Mouse (Mus musculus): ENCODE results near the gene Gsk3b. TPM values are rescaled to one million over a fixed set of nuclear protein-coding genes. Genes with fewer than 3 reads are reported as not detected.
"Not testable (repeated sequence)": the region's sequence is repeated elsewhere in the genome, so short reads cannot be mapped to it uniquely, and the experiment has no call there.

Gsk3b gene
- 41.8 and 42.3 TPM in 2 replicates for polyA plus RNA-seq (2015; fragmentation: Nextera tagmentation; extraction: Ambion mirVana)

DNA sequence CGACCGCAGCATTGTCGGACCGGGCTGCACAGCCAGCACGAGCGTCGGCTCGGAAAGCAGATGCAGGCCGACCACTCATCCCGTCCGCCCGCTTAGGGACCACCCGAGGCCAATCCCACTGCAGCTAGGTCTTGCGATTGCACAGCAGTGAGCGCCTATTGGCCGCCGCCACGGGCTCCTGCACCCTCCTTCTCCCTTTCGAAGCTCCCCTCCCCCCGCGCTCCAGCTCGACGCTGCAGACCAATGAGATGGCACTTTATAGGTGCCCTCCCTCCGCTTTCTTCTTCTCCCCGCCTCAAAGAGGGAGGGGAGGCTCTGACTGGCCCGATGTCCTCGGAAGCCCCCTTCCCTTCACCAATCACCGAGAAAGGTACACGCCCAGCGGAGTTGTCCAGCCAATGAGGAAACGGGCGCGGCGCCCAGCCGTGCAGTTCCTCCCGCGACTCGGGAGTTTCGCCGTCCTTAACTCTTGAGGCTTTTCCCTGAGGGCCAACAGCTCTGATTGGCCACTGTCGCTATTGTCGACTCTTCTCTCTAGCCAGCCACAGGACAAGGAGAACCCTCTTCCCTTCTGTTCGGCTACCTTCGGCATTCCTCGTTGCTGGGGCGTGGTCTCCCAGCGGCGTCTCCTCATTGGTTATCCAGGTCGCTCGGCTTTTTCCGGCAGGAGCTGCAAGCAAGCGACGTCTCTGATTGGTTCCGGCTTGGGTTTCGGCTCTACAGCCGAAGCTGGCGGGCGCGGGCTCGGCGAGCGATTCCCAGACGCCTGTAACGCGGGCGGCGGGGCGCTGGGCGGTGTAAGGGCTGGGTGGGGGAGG, at the start of gene Gsk3b:
Gsk3b (plus strand) TSS at position 373 of the 818 bp plus-strand sequence.
- Histone ChIP-seq H3K27me3 (ENCODE audit: control insufficient read depth, insufficient read depth, low read length) (no peaks in the 10 kb centered on the region), H3K4me2 (ENCODE audit: low read depth, low read length) (peak within 1 kb of the TSS; percentile 82), H3K9me3 (replicated peaks; ENCODE audit: control insufficient read depth, low read length) (no peaks in the 10 kb centered on the region), H3K36me3 (ENCODE audit: control insufficient read depth, insufficient read depth, low read length) (no peaks in the 10 kb centered on the region), H3K4me1 (ENCODE audit: control insufficient read depth, insufficient read depth, low read length) (peaks cover 20% of the 10 kb centered on the region), H3K9ac (ENCODE audit: low read length) (peak within 1 kb of the TSS; percentile 96), H3K4me3 (replicated peaks; ENCODE audit: low read length) (peak within 1 kb of the TSS; percentile 84), H3K27ac (ENCODE audit: low read length) (peak within 1 kb of the TSS; percentile 100)
- WGBS, result under 1% methylated on average over 68 of the region's 69 CpGs
- peak; percentile 94 for ATAC-seq (ENCODE audit: insufficient read depth, low FRiP score)

DNA sequence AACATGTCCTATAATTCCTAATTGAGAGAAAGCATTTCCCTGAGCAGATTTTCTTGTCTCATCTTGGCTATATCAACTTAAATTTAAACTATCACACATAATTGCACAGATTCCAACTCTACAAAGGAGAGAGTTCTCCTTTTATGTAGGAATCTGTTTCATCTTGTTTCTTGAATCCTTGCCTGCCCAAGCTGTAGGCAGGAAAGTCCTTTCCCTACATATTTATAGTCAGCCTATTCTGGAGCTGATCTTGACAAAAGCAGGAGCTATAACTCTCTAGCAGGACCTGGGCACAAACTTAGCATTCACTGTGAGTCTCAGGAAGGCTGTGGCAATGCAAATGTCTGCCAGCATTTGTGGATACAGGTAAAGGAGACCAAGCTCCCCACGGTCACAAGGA, 46.6 kb upstream of the Gsk3b start:
- no peak overlapping the region for H3K4me3 ChIP-seq (replicated peaks; ENCODE audit: low read length)
- H3K27me3 ChIP-seq (ENCODE audit: control insufficient read depth, insufficient read depth, low read length), result no peaks in the 10 kb centered on the region
- H3K4me1 ChIP-seq (ENCODE audit: control insufficient read depth, insufficient read depth, low read length), result no peaks in the 10 kb centered on the region
- H3K36me3 ChIP-seq (ENCODE audit: control insufficient read depth, insufficient read depth, low read length), result no peaks in the 10 kb centered on the region
- H3K4me2 ChIP-seq (ENCODE audit: low read depth, low read length), result no peak overlapping the region
- no peaks in the 10 kb centered on the region for H3K9me3 ChIP-seq (replicated peaks; ENCODE audit: control insufficient read depth, low read length)
- ATAC-seq (ENCODE audit: insufficient read depth, low FRiP score), result no peak
- no peak overlapping the region for H3K27ac ChIP-seq (ENCODE audit: low read length)
- H3K9ac ChIP-seq (ENCODE audit: low read length), result no peak overlapping the region
- WGBS, result 88% methylated on average over 1 of the region's 1 CpGs

DNA sequence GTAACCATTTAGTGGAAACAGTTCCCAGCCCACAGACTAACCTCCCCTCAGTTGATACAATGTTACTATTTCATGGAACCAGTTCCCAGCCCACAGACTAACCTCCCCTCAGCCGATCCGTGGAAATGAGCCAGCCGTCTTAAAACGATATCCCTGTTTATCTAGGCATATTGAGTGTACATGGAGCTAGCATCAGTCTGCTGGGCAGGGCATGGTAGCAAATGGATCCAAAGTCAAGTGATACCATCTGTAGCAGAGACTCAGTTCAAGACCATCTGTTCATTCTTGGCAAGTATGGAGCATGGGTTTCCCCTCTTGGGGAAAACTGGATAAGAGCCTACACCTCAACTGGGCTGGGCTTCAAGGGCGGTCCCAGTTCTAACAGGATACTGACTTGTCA, 44.2 kb upstream of the Gsk3b start:
- no peaks in the 10 kb centered on the region for H3K27me3 ChIP-seq (ENCODE audit: control insufficient read depth, insufficient read depth, low read length)
- WGBS, result 75% methylated on average over 5 of the region's 5 CpGs
- H3K36me3 ChIP-seq (ENCODE audit: control insufficient read depth, insufficient read depth, low read length), result no peaks in the 10 kb centered on the region
- no peaks in the 10 kb centered on the region for H3K9me3 ChIP-seq (replicated peaks; ENCODE audit: control insufficient read depth, low read length)
- H3K4me3 ChIP-seq (replicated peaks; ENCODE audit: low read length), result no peak overlapping the region
- H3K9ac ChIP-seq (ENCODE audit: low read length), result no peak overlapping the region
- no peak overlapping the region for H3K4me2 ChIP-seq (ENCODE audit: low read depth, low read length)
- no peak for ATAC-seq (ENCODE audit: insufficient read depth, low FRiP score)
- H3K4me1 ChIP-seq (ENCODE audit: control insufficient read depth, insufficient read depth, low read length), result peaks cover 9% of the 10 kb centered on the region
- H3K27ac ChIP-seq (ENCODE audit: low read length), result no peak overlapping the region

DNA sequence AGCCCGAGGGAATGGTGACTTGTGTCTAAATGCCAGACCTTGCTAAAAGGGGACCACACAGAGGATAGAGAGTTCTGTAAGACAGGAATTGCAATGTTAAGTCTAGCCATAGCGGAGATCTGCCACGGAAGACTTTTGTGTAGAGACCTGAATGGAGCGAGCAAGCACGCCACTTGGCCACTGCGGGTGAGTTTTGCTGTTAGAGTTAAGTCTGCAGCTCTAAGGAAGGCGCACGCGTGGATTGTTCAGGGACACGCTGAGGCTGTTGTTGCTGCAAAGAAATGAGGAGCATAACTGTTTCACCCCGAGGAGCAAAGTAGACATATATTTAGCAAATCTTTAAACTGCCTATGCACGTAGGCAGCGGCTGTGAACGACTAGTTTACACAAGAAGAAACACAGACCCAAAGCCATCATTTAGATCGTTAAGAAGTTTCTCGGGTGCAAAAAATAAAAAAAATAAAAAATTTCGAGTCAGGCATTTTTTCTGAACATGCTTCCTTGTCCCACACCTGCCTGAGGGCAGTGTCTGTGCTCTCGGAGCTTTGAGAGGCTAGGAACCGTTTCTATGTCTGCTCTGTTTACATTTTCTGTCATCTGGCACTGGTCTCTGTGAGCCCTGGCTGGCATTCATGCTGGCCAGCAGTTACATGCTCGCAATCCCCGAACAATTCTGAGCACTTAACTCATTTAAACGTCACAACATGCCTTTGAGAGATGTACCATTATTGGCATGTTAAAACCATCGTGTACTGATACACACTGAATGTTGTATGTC, 40.8 kb upstream of the Gsk3b start:
- Histone ChIP-seq H3K27me3 (ENCODE audit: control insufficient read depth, insufficient read depth, low read length) (no peaks in the 10 kb centered on the region), H3K4me2 (ENCODE audit: low read depth, low read length) (peak overlapping the region; percentile 51), H3K27ac (ENCODE audit: low read length) (no peak overlapping the region), H3K4me1 (ENCODE audit: control insufficient read depth, insufficient read depth, low read length) (peaks cover 9% of the 10 kb centered on the region), H3K9ac (ENCODE audit: low read length) (peak overlapping the region; percentile 31), H3K9me3 (replicated peaks; ENCODE audit: control insufficient read depth, low read length) (no peaks in the 10 kb centered on the region), H3K4me3 (replicated peaks; ENCODE audit: low read length) (peak overlapping the region; percentile 22), H3K36me3 (ENCODE audit: control insufficient read depth, insufficient read depth, low read length) (no peaks in the 10 kb centered on the region)
- 36% methylated on average over 23 of the region's 23 CpGs for WGBS
- no peak for ATAC-seq (ENCODE audit: insufficient read depth, low FRiP score)

DNA sequence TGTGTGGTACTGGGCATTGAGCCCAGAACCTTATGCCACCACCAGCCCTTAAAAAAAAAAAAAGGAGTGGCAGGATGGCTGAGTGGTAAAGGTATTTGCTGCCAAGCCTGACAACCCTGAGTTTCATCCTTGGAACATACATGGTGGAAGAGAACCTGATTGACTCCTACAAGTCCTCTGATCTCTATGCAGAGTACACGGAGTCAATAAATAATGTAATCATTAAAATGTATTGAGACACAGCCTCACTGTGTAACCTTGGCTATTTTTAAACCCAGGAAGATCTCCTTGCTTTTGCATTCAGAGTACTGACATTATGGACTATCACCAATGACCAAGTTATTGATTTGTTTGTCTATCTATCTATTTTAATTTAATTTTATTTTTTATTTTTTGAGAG, 30.9 kb upstream of the Gsk3b start:
- H3K9me3 ChIP-seq (replicated peaks; ENCODE audit: control insufficient read depth, low read length), result no peaks in the 10 kb centered on the region
- H3K4me3 ChIP-seq (replicated peaks; ENCODE audit: low read length), result no peak overlapping the region
- no peak overlapping the region for H3K4me2 ChIP-seq (ENCODE audit: low read depth, low read length)
- no peaks in the 10 kb centered on the region for H3K36me3 ChIP-seq (ENCODE audit: control insufficient read depth, insufficient read depth, low read length)
- no peak for ATAC-seq (ENCODE audit: insufficient read depth, low FRiP score)
- no peaks in the 10 kb centered on the region for H3K4me1 ChIP-seq (ENCODE audit: control insufficient read depth, insufficient read depth, low read length)
- WGBS, result 89% methylated on average over 1 of the region's 1 CpGs
- no peak overlapping the region for H3K27ac ChIP-seq (ENCODE audit: low read length)
- H3K27me3 ChIP-seq (ENCODE audit: control insufficient read depth, insufficient read depth, low read length), result no peaks in the 10 kb centered on the region
- H3K9ac ChIP-seq (ENCODE audit: low read length), result no peak overlapping the region

DNA sequence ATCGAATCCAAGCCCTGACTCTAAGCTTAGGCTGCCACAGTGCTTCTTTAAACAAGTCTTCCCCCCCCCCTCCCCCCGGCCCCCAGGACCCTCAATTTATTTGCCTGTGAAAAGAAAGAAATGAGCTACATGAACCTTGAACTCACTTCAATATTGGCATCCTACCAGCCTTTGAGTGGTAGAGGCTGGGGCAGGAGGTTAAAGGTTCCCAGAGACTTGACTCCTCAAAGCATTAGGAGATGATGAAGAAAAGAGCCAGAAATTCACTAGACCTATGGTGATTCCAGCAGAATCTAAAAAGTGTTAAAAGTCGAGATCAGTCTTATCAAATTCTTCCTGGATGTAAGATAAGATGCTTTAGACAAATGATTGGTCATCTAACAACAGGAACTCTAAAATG, 30.0 kb upstream of the Gsk3b start:
- no peak overlapping the region for H3K4me2 ChIP-seq (ENCODE audit: low read depth, low read length)
- H3K27me3 ChIP-seq (ENCODE audit: control insufficient read depth, insufficient read depth, low read length), result no peaks in the 10 kb centered on the region
- H3K27ac ChIP-seq (ENCODE audit: low read length), result no peak overlapping the region
- H3K36me3 ChIP-seq (ENCODE audit: control insufficient read depth, insufficient read depth, low read length), result no peaks in the 10 kb centered on the region
- WGBS, result 71% methylated on average over 3 of the region's 3 CpGs
- H3K4me3 ChIP-seq (replicated peaks; ENCODE audit: low read length), result no peak overlapping the region
- no peak for ATAC-seq (ENCODE audit: insufficient read depth, low FRiP score)
- H3K9me3 ChIP-seq (replicated peaks; ENCODE audit: control insufficient read depth, low read length), result no peaks in the 10 kb centered on the region
- H3K9ac ChIP-seq (ENCODE audit: low read length), result no peak overlapping the region
- no peaks in the 10 kb centered on the region for H3K4me1 ChIP-seq (ENCODE audit: control insufficient read depth, insufficient read depth, low read length)

DNA sequence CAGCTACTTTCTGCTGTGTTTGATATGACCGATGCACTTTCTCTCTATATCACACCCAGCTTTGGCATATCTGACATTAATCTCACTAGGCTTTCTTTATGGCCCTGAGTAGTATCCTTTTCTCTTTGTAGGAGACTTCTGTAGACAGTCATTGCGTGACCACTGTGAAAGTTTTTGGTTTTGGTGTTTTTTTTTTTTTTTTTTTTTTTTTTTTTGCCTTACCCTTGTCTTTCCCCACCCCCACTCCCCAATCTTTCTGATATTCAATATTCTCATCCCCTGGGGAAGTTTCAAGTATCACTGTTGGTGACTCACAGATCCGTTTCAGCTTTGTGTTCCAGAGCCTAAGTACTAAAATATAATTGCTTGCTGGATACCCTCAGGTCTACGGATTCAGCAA, 29.2 kb upstream of the Gsk3b start:
- H3K4me1 ChIP-seq (ENCODE audit: control insufficient read depth, insufficient read depth, low read length), result no peaks in the 10 kb centered on the region
- no peaks in the 10 kb centered on the region for H3K27me3 ChIP-seq (ENCODE audit: control insufficient read depth, insufficient read depth, low read length)
- no peak overlapping the region for H3K27ac ChIP-seq (ENCODE audit: low read length)
- whole genome bisulfite sequencing, result 88% methylated on average over 4 of the region's 4 CpGs
- H3K9me3 ChIP-seq (replicated peaks; ENCODE audit: control insufficient read depth, low read length), result no peaks in the 10 kb centered on the region
- no peak overlapping the region for H3K4me3 ChIP-seq (replicated peaks; ENCODE audit: low read length)
- no peak overlapping the region for H3K9ac ChIP-seq (ENCODE audit: low read length)
- H3K4me2 ChIP-seq (ENCODE audit: low read depth, low read length), result no peak overlapping the region
- no peaks in the 10 kb centered on the region for H3K36me3 ChIP-seq (ENCODE audit: control insufficient read depth, insufficient read depth, low read length)
- ATAC-seq (ENCODE audit: insufficient read depth, low FRiP score), result no peak

DNA sequence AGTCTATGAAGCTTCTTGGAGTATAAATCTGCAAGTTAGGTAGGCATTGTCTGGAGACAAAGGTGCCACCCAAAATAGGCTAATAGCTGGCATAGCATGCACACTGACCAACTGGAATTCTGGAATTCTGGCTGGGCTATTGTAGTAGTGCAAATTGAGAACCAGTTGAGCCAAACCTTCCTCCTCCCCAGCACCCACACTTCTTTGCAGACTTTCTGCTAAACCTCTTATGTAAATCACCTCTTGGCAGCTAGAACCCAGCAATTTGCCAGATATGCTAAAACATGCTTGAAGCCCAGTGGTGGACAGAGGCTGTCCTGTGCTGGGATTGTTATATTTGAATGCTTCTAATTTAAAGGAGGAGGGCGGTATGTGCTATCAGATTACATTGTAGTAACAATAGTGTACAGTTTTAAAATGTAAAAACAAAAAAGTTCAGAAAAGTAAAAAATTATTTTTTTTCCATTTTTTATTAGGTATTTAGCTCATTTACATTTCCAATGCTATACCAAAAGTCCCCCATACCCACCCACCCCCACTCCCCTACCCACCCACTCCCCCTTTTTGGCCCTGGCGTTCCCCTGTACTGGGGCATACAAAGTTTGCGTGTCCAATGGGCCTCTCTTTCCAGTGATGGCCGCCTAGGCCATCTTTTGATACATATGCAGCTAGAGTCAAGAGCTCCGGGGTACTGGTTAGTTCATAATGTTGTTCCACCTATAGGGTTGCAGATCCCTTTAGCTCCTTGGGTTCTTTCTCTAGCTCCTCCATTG, 14.8 kb upstream of the Gsk3b start:
- not testable (repeated sequence) for ATAC-seq (ENCODE audit: insufficient read depth, low FRiP score); H3K36me3 ChIP-seq (ENCODE audit: control insufficient read depth, insufficient read depth, low read length)

DNA sequence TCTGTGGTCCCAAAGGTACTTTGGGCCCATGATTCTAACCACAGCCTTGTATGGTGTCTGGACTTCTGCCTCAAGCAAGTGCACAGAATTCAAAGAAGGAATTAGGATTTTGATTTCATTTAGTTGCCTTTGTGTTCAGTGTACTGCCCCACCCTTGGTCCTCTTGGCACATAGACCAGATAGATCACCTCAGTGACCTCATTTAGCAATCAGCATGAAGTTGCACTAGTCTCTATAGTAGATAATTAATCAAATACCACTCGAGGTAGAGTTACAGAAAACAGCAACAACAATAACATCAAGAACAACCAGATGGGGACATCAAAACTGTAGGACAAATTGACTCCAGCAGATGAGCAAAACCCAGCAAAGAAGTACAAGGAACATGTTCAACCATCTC, 8.6 kb upstream of the Gsk3b start:
- Histone ChIP-seq H3K4me2 (ENCODE audit: low read depth, low read length) (no peak overlapping the region), H3K4me1 (ENCODE audit: control insufficient read depth, insufficient read depth, low read length) (no peaks in the 10 kb centered on the region), H3K9me3 (replicated peaks; ENCODE audit: control insufficient read depth, low read length) (no peaks in the 10 kb centered on the region), H3K27ac (ENCODE audit: low read length) (no peak overlapping the region), H3K36me3 (ENCODE audit: control insufficient read depth, insufficient read depth, low read length) (no peaks in the 10 kb centered on the region), H3K9ac (ENCODE audit: low read length) (no peak overlapping the region), H3K4me3 (replicated peaks; ENCODE audit: low read length) (no peak overlapping the region), H3K27me3 (ENCODE audit: control insufficient read depth, insufficient read depth, low read length) (no peaks in the 10 kb centered on the region)
- WGBS, result 51% methylated on average over 1 of the region's 1 CpGs
- ATAC-seq (ENCODE audit: insufficient read depth, low FRiP score), result no peak

More for the DNA sequence above, 14.8 kb upstream of the Gsk3b start:
- H3K9ac ChIP-seq (ENCODE audit: low read length); H3K4me2 ChIP-seq (ENCODE audit: low read depth, low read length); H3K4me1 ChIP-seq (ENCODE audit: control insufficient read depth, insufficient read depth, low read length); H3K27me3 ChIP-seq (ENCODE audit: control insufficient read depth, insufficient read depth, low read length); H3K27ac ChIP-seq (ENCODE audit: low read length); H3K9me3 ChIP-seq (replicated peaks; ENCODE audit: control insufficient read depth, low read length); H3K4me3 ChIP-seq (replicated peaks; ENCODE audit: low read length): not testable (repeated sequence)
- 86% methylated on average over 1 of the region's 5 CpGs for WGBS

Measured in stomach, embryonic 16.5 days (tissue).